Mouse (Mus musculus): ENCODE data around the gene Gm42688. TPM values are rescaled to one million over a fixed set of nuclear protein-coding genes. Genes with fewer than 3 reads are reported as not detected.

Gene Gm42688
- polyA plus RNA-seq, 1 experiment from 2014 or later = 1.2 TPM

DNA sequence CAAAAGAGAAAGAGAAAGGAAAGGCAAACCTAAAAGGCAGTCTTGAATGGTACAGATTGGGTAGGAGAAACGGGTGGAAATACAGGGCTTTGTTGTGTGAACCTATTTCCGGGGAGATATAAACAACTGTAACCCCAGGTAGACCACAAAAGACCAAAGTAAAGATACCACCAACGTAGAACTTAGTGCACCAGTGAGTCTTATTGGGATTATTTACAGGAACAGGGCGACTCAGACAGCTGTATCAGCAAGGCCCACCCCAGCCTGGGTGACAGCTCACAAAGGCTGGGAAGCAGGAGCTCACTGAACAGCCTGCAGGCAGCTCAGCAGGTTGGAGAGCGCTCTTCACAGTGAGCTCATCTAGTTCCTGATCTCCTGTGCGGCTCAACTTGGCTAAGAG lies 5.4 kb upstream of the Gm42688 start:
- WGBS (ENCODE audit: insufficient replicate concordance) = 35% methylated on average over 6 of the region's 6 CpGs
- ATAC-seq (replicated peaks; ENCODE audit: insufficient number of reproducible peaks, low FRiP score, low TSS enrichment) = no peak
- Histone ChIP-seq H3K4me1 (ENCODE audit: control insufficient read depth, insufficient read depth, low read length) (0 out of 2 replicates have a peak, but pooled peaks cover under 1% of the 10 kb centered on the region), H3K27me3 (ENCODE audit: control insufficient read depth, insufficient read depth, low read length) (peaks cover 2% of the 10 kb centered on the region; the same call in 1 of the 2 replicates), H3K4me2 (no peak overlapping the region), H3K27ac (ENCODE audit: low read depth, low read length) (no peak overlapping the region), H3K9me3 (replicated peaks; ENCODE audit: control insufficient read depth, low read length) (no peaks in the 10 kb centered on the region), H3K4me3 (ENCODE audit: low read depth, low read length) (no peak overlapping the region), H3K9ac (ENCODE audit: low read depth, low read length) (no peak overlapping the region), H3K36me3 (ENCODE audit: control insufficient read depth, insufficient read depth, low read length) (no peaks in the 10 kb centered on the region)

DNA sequence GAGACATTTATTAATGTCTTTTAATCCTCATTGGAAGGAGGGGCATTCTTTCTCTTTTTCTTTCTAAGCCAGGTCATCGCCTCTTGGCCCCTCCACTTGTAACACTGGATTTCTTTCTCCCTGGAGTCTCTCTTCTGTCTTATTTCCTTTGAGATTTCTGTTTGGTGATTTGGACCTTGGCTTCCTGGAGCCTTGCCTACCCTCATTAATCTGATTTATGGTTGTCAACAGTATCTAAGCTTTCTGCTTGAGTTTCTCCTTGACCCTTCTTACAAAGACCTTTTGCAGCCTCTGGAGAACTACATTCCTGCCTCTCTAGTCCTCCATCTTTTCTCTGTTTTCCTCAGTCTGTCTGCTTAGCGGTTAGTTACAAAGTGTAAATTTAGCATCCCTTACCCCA lies 3.0 kb upstream of the Gm42688 start:
- H3K4me1 ChIP-seq (ENCODE audit: control insufficient read depth, insufficient read depth, low read length) = peaks cover 14% of the 10 kb centered on the region
- 67% methylated on average over 2 of the region's 2 CpGs for WGBS (ENCODE audit: insufficient replicate concordance)
- H3K9ac ChIP-seq (ENCODE audit: low read depth, low read length) = no peak overlapping the region
- H3K27ac ChIP-seq (ENCODE audit: low read depth, low read length) = no peak overlapping the region
- H3K9me3 ChIP-seq (replicated peaks; ENCODE audit: control insufficient read depth, low read length) = no peaks in the 10 kb centered on the region
- no peak overlapping the region for H3K4me2 ChIP-seq
- H3K36me3 ChIP-seq (ENCODE audit: control insufficient read depth, insufficient read depth, low read length) = no peaks in the 10 kb centered on the region
- H3K4me3 ChIP-seq (ENCODE audit: low read depth, low read length) = no peak overlapping the region
- H3K27me3 ChIP-seq (ENCODE audit: control insufficient read depth, insufficient read depth, low read length) = 0 out of 2 replicates have a peak, but pooled peaks cover 2% of the 10 kb centered on the region
- ATAC-seq (replicated peaks; ENCODE audit: insufficient number of reproducible peaks, low FRiP score, low TSS enrichment) = no peak

DNA sequence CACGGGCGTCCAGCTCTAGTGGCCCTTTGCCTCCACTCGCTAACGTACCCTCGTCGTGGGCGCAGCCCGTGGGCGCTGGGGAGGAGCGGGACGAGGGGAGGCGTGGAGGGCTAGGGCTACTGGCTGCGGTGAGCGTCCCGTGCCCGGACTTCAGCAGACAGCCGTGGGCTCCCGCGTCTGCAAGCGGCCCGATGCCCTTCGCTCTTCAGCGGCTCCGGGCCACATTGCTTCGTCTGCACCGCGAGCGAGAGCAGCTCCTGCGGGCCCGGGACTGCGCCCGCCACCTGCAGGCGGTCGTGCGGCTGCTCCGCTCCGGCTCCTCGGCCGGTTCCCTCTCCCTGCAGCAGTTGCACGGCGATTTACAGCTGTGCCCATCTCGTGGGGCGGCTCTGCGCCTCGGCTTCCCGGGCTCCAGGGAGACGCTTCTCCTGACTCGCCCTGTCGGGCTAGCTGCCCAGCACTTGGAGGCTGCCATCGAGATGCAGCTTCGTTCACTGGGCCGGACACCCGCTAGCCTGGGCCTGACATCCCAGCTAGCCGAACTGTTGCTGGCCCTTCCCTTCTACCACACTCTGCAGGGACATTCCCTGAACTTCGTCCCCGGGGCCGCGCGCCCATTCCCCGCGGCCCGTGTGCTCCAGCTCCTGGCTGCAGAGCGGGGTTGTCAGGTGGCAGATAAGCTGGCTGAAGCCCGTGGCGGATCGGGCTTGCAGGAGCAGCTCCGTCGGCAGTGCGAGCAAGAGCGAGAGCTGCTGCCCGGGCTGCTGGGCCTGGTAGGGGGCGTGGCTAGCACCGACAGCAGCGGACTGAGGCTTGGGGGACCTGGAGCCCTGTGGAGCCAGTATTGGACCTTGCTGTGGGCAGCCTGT lies 505 bp downstream of the Gm42688 start:
- Histone ChIP-seq H3K4me2 (peak overlapping the region; percentile 87), H3K9me3 (replicated peaks; ENCODE audit: control insufficient read depth, low read length) (no peaks in the 10 kb centered on the region), H3K4me3 (ENCODE audit: low read depth, low read length) (peak overlapping the region; percentile 87), H3K4me1 (ENCODE audit: control insufficient read depth, insufficient read depth, low read length) (peaks cover 15% of the 10 kb centered on the region), H3K27me3 (ENCODE audit: control insufficient read depth, insufficient read depth, low read length) (no peaks in the 10 kb centered on the region), H3K9ac (ENCODE audit: low read depth, low read length) (peak overlapping the region; percentile 85), H3K36me3 (ENCODE audit: control insufficient read depth, insufficient read depth, low read length) (no peaks in the 10 kb centered on the region), H3K27ac (ENCODE audit: low read depth, low read length) (peak overlapping the region; percentile 68)
- peak; percentile 76 for ATAC-seq (replicated peaks; ENCODE audit: insufficient number of reproducible peaks, low FRiP score, low TSS enrichment)
- WGBS (ENCODE audit: insufficient replicate concordance) = under 1% methylated on average over 72 of the region's 74 CpGs

DNA sequence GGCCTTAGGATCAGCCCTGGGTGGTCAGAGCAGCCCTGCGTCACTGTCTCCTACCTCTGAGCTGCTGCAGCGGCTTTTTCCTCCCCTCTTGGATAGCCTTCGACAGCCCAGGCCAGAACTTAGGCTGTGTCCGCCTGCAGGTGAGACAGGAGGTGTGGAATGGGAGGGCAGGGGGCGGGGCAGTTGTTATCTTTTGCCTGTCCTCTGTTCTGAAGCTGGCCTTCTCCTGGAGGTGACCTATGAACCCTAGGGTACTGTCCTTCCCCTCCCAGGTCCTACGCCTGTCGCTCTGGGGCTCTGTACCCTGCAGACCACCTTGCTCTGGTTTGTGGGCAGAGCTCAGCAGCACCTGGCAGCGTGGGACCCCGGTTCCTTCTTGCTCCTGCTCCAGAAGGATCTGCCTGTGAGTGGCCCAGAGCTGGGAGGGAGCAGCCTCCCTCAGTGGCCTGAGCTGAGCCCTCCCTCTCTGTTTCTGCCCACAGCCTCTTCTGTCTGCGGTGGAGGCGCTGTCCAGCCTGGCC lies 1.8 kb downstream of the Gm42688 start:
- Histone ChIP-seq H3K4me3 (ENCODE audit: low read depth, low read length) (peak overlapping the region; percentile 87; the same call in 1 of the 2 replicates), H3K36me3 (ENCODE audit: control insufficient read depth, insufficient read depth, low read length) (no peaks in the 10 kb centered on the region), H3K9me3 (replicated peaks; ENCODE audit: control insufficient read depth, low read length) (no peaks in the 10 kb centered on the region), H3K27me3 (ENCODE audit: control insufficient read depth, insufficient read depth, low read length) (no peaks in the 10 kb centered on the region), H3K9ac (ENCODE audit: low read depth, low read length) (peak overlapping the region; percentile 22; the same call in 1 of the 2 replicates), H3K4me2 (peak overlapping the region; percentile 87), H3K4me1 (ENCODE audit: control insufficient read depth, insufficient read depth, low read length) (peaks cover 22% of the 10 kb centered on the region), H3K27ac (ENCODE audit: low read depth, low read length) (no peak overlapping the region)
- ATAC-seq (replicated peaks; ENCODE audit: insufficient number of reproducible peaks, low FRiP score, low TSS enrichment) = peak; percentile 15
- 36% methylated on average over 11 of the region's 11 CpGs for WGBS (ENCODE audit: insufficient replicate concordance)

DNA sequence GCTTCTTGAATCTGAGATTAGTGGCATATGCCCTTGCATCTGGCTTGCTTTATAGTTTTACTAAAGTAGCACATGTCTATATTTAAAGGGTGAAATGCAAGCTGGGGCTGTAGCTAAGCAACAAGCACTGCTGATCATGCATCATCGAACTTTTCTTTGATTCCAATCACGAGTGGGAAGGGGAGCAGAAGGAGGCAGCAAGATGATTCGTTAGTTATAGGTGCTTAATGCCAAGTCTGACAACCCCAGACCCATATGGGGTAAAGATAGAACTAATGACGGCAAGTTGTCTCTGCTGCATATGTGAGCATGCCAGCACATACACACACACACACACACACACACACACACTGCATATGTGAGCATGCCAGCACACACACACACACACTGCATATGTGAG lies 2.7 kb downstream of the Gm42688 start:
- no peaks in the 10 kb centered on the region for H3K9me3 ChIP-seq (replicated peaks; ENCODE audit: control insufficient read depth, low read length)
- H3K27me3 ChIP-seq (ENCODE audit: control insufficient read depth, insufficient read depth, low read length) = no peaks in the 10 kb centered on the region
- WGBS (ENCODE audit: insufficient replicate concordance) = 78% methylated on average over 4 of the region's 4 CpGs
- no peak overlapping the region for H3K4me3 ChIP-seq (ENCODE audit: low read depth, low read length)
- no peak for ATAC-seq (replicated peaks; ENCODE audit: insufficient number of reproducible peaks, low FRiP score, low TSS enrichment)
- H3K9ac ChIP-seq (ENCODE audit: low read depth, low read length) = no peak overlapping the region
- H3K4me1 ChIP-seq (ENCODE audit: control insufficient read depth, insufficient read depth, low read length) = peaks cover 24% of the 10 kb centered on the region
- H3K27ac ChIP-seq (ENCODE audit: low read depth, low read length) = no peak overlapping the region
- no peak overlapping the region for H3K4me2 ChIP-seq
- H3K36me3 ChIP-seq (ENCODE audit: control insufficient read depth, insufficient read depth, low read length) = no peaks in the 10 kb centered on the region

DNA sequence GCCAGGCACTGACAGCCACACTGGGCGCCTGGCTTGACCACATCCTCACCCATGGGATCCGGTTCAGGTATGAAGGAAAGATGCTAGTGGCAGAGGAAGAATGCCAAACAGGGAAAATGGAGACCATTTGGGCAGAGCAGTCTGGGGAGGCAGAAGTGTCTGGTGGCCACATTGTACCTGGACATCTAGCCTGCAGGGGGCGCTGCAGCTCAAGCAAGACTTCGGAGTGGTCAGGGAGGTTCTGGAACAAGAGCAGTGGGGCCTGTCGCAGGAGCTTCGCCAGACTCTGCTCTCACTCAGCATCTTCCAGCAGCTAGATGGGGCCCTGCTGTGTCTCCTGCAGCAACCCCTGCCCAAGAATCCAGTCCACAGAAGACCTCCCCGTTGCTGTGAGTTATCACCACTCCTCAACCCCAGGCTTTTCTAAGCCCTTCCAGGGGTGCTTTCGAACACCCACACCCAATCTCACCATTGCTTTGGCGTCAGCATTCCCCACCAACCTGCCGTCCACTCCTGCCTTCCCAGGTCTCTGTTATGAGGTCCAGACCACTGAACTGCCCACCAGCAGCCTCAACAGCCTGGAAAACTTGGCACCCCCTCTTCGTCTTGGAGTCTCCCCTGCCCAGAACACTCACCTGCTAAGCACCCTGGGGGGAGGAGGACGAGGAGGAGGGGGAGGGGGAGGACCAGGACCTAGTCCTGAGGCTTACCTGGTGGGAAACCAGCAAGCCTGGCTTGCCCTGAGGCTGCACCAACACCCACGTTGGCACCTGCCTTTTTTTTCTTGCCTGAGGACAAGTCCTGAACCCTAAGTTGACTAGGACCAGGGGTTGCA lies 6.4 kb downstream of the Gm42688 start:
- no peak for ATAC-seq (replicated peaks; ENCODE audit: insufficient number of reproducible peaks, low FRiP score, low TSS enrichment)
- no peak overlapping the region for H3K27ac ChIP-seq (ENCODE audit: low read depth, low read length)
- H3K4me1 ChIP-seq (ENCODE audit: control insufficient read depth, insufficient read depth, low read length) = peaks cover 28% of the 10 kb centered on the region
- no peaks in the 10 kb centered on the region for H3K9me3 ChIP-seq (replicated peaks; ENCODE audit: control insufficient read depth, low read length)
- H3K27me3 ChIP-seq (ENCODE audit: control insufficient read depth, insufficient read depth, low read length) = no peaks in the 10 kb centered on the region
- H3K4me3 ChIP-seq (ENCODE audit: low read depth, low read length) = peak overlapping the region; percentile 66
- peak overlapping the region; percentile 18; the same call in 1 of the 2 replicates for H3K9ac ChIP-seq (ENCODE audit: low read depth, low read length)
- H3K36me3 ChIP-seq (ENCODE audit: control insufficient read depth, insufficient read depth, low read length) = no peaks in the 10 kb centered on the region
- WGBS (ENCODE audit: insufficient replicate concordance) = 29% methylated on average over 13 of the region's 13 CpGs
- H3K4me2 ChIP-seq = peak overlapping the region; percentile 82

DNA sequence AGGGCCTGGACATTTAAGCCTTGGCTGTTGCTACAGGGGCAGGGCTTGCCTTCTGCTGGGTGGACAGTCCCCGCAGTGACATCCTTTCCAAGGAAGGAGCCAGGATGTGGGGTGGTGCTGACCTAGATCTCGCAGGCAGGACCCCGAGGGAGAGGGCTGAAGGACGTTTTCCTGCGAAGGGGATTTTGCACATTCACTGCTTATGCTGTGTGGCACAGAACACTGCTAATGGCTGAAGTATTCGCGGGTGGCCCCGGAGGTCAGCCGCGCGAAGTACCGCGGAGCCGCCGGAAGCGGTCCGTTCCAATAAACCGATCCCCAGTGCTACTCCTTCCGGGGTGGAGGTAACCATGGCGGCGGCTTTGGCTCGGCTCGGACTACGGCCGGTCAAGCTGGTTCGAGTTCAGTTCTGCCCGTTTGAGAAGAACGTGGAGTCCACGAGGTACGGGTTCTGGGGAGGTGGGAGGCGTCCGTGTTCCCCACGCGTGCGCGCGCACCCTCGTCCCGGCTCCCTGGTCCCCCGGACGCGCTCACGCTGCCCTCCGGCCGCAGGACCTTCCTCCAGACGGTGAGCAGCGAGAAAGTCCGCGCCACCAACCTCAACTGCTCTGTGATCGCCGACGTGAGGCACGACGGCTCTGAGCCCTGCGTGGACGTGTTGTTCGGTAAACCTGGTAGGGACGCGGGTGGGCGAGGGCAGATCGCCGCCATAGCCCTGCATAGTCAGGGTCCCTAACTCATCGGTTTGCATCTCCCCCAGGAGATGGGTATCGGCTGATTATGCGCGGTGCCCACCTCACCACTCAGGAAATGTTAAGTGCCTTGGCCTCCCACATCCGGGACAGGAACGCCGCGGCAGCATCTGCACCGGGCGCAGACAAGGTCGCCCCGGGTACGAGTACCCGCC lies 7.6 kb downstream of the Gm42688 start, which contains the start of gene Mrpl53:
Gene Mrpl53, plus strand, starts transcription at position 279 of the 907 bp plus-strand sequence.
- ATAC-seq (replicated peaks; ENCODE audit: insufficient number of reproducible peaks, low FRiP score, low TSS enrichment) = peak; percentile 79
- Histone ChIP-seq H3K27ac (ENCODE audit: low read depth, low read length) (peak within 1 kb of the TSS; percentile 65), H3K4me3 (ENCODE audit: low read depth, low read length) (peak within 1 kb of the TSS; percentile 66), H3K9ac (ENCODE audit: low read depth, low read length) (peak within 1 kb of the TSS; percentile 82), H3K4me2 (peak within 1 kb of the TSS; percentile 82), H3K4me1 (ENCODE audit: control insufficient read depth, insufficient read depth, low read length) (peaks cover 21% of the 10 kb centered on the region), H3K9me3 (replicated peaks; ENCODE audit: control insufficient read depth, low read length) (no peaks in the 10 kb centered on the region), H3K27me3 (ENCODE audit: control insufficient read depth, insufficient read depth, low read length) (no peaks in the 10 kb centered on the region), H3K36me3 (ENCODE audit: control insufficient read depth, insufficient read depth, low read length) (no peaks in the 10 kb centered on the region)
- WGBS (ENCODE audit: insufficient replicate concordance) = under 1% methylated on average over 76 of the region's 76 CpGs

Data from heart, embryonic 11.5 days (tissue).